Mouse (Mus musculus): ENCODE measurements around the gene Pgm5.

DNA sequence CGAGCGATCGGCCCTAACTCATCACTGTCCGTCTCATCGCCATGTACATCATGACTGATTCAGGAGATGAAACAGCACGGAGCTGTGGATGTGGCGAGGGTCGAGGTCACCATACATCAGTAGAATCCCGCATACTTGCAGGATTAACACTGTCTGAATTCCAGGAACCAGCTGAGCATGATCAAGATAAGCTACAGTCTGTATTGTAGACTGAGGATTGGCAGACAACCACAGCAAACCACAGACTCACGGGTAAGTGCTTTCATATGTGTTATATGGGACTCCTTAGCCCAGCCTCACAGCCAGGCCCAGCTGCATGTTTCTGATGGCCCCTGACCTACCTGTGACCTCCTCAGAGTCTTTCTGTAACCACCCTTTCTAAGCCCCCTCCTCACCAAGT, 50.2 kb downstream of the Pgm5 start:
- TF ChIP-seq CTCF (IDR thresholded peaks at IDR 0.05; ENCODE audit: extremely low read depth, insufficient read depth, insufficient read length, insufficient replicate concordance) (no peak), POLR2A (IDR thresholded peaks at IDR 0.05; ENCODE audit: low read depth, low read length) (no peak)
